Mouse (Mus musculus) mature B cell (primary cell): Measurements from ENCODE around the gene Hopx.

Experiments used
- in situ Hi-C: fragments of 300-500 bp; cut with MboI; formaldehyde crosslinking; loops from 2 replicates; pipeline ENCODE4 v1.14.3; 2019

Hopx gene

GRCm38 (mm10) chr5:77132457-77133135, 17.7 kb upstream of the Hopx start:
- in situ Hi-C loops, result no loop called here

- in situ Hi-C loops, result no loop called here
Measured at GRCm38 (mm10) chr5:77131879-77132278, 17.0 kb upstream of the Hopx start.

DNA sequence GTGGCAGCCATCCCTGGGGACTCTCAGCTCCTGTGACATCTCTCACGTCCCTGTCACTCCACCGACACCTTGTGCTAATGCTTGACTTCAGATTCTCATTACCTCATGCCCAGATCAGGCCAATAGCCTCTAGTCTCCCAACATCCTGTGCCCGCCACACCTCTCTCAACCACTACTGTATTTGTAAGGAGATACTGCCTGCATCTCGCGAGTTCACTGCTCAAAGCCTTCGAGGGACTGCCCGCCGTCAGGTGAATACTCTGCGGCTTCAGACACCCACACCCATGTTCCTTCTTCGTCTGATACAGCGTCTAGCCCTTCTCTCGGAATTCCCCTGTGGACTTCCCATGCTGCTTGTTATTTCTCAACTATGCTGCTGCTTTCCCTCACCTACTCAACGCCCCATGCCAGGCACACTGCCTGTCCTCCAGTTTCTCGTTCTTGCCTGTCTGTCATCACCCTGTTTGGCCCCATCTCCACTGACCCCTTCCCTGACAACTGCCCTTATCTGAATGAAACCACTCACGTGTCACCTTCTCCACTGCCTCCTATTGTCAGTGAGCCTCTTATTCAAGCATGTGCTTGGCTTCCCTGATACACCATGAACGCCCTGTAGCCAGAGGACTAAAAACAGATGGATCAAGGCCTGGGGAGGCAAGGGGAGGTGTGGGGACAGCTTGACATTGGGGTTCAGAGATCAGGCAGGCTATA, 15.5 kb upstream of the Hopx start:
- in situ Hi-C loops, result no loop called here

- in situ Hi-C loops, result no loop called here
Measured at GRCm38 (mm10) chr5:77129907-77130306, 15.0 kb upstream of the Hopx start.

- in situ Hi-C loops, result no loop called here
Measured at GRCm38 (mm10) chr5:77128854-77129253, 13.9 kb upstream of the Hopx start.

DNA sequence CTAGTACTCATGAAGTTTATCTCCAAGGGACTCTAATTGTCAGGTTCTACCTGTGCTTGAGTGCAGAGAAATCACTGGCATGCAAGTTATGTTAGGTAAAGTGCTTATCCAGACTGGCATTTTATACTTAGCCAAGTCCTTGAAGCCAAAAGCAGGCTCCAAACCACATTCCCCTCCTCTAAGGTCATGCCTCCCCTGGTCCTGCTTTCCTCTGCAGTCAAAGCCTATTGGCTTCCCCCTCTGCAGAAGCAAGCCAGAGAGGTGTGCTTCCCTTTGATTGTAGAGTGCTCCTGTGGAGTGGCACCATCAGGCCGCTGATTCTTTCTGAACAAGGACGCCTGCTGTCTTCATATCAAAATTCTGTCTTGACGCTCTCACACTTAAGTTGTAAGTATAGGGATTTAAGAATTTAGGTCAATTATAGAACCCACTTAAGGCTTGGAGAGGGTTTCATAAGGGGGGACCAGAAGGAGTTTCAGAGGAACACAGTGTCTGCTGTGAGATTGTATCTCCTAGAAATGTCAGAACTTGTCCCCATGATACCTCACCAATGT, 11.6 kb upstream of the Hopx start:
- in situ Hi-C loops, result no loop called here

DNA sequence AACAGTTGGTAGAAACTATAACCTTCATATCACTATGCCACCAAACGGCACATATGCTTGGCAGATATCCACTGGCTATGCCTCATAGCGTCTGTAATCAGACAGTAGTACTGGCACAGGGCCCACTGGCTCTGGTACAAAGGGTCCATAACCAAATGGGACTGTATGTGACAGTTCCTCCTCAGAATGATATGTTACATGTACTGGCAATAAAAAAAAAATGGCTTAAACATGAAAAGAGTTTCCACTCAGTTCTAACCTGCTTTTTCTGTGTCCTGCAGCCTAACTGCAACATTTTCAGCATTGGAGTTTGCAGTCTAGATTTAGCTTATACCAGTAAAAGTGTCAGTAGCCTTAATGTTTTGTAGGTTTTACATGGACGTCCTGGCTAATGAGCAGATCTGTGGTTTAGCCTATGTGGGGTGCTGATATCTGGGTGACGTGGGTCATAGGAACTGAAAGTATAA, 9.9 kb upstream of the Hopx start:
- in situ Hi-C loops, result no loop called here

- in situ Hi-C loops, result no loop called here
Measured at GRCm38 (mm10) chr5:77124165-77124564, 9.2 kb upstream of the Hopx start.

DNA sequence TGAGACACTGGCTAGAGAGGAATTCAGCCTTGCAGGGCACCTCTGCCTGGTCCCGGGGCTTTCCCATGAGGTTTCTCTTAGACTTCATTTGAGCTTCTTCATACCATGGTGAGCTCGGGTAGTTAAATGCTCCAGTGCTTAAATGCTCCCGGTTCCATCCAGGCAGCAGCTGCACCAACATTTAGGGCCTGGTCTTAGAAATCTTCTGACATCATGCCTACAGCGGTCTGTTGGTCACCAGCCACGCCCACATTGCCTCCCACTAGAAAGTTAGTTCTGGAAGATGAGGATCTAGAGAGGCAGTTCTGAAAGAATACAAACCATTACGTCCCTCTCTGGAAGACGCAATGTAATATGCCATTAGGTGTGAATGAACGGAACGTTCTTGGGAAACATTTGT, 8.7 kb upstream of the Hopx start:
- in situ Hi-C loops, result no loop called here

GRCm38 (mm10) chr5:77122254-77123192, 7.6 kb upstream of the Hopx start:
- in situ Hi-C loops, result no loop called here

DNA sequence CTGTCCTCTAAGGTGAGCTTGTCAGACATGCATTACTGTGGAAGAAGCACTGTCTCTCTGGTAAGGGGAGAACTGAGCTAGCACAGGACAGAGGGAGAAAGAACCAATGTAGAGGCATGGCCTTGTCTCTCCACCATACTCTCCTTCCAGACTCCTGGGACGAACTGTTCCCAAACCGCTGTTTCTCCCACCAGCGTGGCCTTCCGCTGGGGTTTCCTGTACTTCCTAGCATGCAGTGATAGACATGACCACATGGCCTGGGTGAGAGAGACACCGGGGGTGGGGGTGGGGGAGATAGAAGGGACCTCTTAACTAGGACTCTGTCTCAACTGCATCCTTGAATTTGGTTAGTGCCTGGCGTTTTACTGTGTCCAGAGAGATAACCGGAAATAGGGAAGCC, 5.8 kb upstream of the Hopx start:
- in situ Hi-C loops, result no loop called here

GRCm38 (mm10) chr5:77119475-77120422, 4.8 kb upstream of the Hopx start:
- in situ Hi-C loops, result no loop called here

DNA sequence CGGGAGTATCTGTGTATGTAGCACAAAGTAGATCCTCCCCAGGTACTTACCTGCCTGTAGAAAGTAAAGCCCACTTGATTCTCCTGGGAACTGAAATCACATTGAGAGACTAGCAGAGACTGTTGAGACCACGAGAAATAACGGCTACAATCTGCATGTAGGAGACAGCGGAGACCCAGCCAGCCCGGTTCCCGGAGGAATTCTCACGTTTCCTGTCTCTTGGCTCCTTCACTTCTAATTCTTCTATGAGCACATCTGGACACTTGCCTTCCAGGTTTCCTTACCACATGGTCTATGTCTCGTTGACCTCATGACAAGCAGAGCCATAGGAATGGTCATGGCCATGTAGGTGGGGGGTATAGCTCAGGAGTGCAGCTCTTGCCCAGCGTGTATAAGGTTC, 811 bp upstream of the Hopx start:
- in situ Hi-C loops, result no loop called here

DNA sequence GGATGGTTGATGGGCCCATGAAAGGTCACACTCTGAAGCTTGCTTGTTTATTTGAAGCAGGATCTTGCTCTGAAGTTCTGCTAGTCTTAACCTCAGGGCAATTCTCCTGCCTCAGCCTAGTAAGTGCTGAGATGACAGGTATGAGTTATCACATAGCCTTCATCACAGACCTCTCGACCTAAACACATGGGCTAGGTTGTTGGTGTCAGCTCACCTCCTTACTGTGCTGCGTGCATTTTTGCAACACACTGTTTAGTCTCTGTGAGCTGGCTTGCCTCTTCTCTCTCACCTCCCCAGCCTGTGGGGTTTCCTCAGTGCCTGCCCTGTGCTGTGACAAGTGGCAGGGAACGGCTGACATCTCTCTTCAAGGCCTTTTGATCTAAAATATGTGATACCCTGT, 1.1 kb downstream of the Hopx start:
- in situ Hi-C loops, result no loop called here

DNA sequence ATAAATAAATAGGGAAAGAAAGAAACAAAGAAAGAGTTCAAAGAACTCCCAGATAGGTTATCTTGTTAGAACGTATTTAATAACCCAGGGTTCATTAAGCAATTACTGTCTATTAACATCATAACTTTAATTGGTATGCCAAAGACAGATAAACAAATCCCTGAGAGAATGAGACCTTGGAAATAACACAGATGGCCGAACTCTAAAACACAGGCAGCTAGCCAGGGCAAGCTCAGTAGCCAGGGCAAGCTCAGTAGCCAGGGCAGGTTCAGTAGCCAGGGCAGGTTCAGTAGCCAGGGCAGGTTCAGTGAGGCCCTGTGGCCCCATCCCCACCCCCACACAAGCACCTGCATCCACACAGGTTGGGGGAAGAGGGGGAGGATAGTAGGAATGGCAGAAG, 2.9 kb downstream of the Hopx start:
- in situ Hi-C loops, result no loop called here

GRCm38 (mm10) chr5:77109814-77110213, 5.1 kb downstream of the Hopx start:
- in situ Hi-C loops, result no loop called here

GRCm38 (mm10) chr5:77108806-77109205, 6.1 kb downstream of the Hopx start:
- in situ Hi-C loops, result no loop called here

DNA sequence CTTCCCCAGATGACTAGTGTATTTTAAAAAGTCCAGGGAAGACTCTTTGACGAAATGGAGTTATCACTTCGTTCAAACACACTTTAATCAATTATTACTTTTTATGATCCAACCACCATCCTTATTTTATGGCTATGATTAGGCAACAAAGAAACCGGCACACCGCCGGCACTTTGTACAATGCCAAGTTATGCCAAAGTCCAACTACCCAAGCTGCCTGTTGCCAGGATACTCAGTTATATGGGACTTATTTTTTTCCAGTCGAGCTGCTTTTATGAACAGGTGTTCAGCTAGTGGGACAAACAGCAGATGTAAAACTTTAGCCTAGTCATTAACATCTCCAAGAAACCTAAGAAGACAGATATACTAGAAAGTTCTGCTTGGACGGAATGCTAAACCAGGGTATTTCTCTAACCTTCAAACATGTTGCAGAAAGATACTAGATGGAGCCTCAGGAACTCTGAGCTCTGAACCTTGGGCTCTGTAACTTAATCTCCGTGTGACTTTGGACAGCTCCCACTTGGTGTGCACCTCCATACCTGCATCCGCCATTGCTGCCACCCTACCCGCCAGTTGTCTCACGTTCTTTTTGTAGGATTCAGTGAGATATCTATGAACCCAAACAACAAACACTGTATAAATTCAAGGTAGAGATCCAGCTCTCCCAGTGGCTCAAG, 7.6 kb downstream of the Hopx start:
- in situ Hi-C loops, result no loop called here

GRCm38 (mm10) chr5:77102522-77103365, 12.2 kb downstream of the Hopx start:
- in situ Hi-C loops, result no loop called here

GRCm38 (mm10) chr5:77100691-77101090, 14.2 kb downstream of the Hopx start:
- in situ Hi-C loops, result no loop called here
